Mouse (Mus musculus) spleen, adult 2 months (tissue): ENCODE measurements at regions not wholly inside any gene's neighbourhood (a gene's known extent, or its start where the extent isn't known, plus 50 kb on each side); places are given as distances from the start of the nearest gene placed in this dataset.

Experiments used
- CTCF ChIP-seq: fragments of 200-500 bp; IDR thresholded peaks from 2 replicates; pipeline ENCODE4 v1.5.1; 2011; ENCODE audit warnings: mild to moderate bottlenecking, inconsistent platforms; ENCODE audit not compliant: insufficient read depth, insufficient read length, insufficient replicate concordance; ENCODE audit errors: extremely low read depth
- POLR2A ChIP-seq: fragments of 200-500 bp; IDR thresholded peaks from 2 replicates; pipeline ENCODE4 v1.6.1; 2011; ENCODE audit warnings: low read depth, low read length, inconsistent platforms

- TF ChIP-seq POLR2A (no peak), CTCF (no peak)
These were observed 516.1 kb upstream of the Tnp1 start for GRCm38 (mm10) chr1:73531831-73532230.
